Mouse (Mus musculus): Measurements from ENCODE around the gene Tex13c2. TPM values are rescaled to one million over a fixed set of nuclear protein-coding genes. Genes with fewer than 3 reads are reported as not detected.

The Tex13c2 gene
- 0.13 and 0.15 TPM in 2 replicates for polyA plus RNA-seq (2021; fragmentation: Nextera tagmentation)
- long read RNA-seq, experiment 1, partial matches to known transcripts, result 0 of 1 reads
- long read RNA-seq, experiment 1, other reads (novel, unspliced or antisense), result 1 of 1 reads
- long read RNA-seq, experiment 2, partial matches to known transcripts, result 0 of 1 reads
- long read RNA-seq, experiment 2, other reads (novel, unspliced or antisense), result 1 of 1 reads

DNA sequence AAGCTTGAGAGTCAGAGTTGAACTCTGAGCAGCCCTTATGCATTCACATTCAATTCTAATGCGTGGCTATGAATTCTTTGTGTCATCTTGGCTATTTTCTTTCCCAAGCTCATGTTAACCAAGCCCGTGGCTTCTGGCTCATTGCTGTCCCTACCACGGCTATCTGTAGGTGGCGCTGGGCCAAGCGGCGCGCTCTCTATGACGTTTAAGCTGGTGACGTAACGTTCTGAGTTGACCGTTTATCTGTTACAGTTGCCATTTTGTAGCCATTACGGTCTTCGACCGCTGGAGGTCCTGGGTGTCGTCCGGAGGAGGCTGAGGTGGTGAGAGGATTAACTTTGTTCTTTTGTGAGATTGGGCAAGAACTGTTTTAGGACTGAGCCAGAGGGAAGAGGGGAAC is at the start of gene Tex13c2:
TSS of gene Tex13c2 (plus strand) at position 246 of the 400 bp plus-strand sequence.

DNA sequence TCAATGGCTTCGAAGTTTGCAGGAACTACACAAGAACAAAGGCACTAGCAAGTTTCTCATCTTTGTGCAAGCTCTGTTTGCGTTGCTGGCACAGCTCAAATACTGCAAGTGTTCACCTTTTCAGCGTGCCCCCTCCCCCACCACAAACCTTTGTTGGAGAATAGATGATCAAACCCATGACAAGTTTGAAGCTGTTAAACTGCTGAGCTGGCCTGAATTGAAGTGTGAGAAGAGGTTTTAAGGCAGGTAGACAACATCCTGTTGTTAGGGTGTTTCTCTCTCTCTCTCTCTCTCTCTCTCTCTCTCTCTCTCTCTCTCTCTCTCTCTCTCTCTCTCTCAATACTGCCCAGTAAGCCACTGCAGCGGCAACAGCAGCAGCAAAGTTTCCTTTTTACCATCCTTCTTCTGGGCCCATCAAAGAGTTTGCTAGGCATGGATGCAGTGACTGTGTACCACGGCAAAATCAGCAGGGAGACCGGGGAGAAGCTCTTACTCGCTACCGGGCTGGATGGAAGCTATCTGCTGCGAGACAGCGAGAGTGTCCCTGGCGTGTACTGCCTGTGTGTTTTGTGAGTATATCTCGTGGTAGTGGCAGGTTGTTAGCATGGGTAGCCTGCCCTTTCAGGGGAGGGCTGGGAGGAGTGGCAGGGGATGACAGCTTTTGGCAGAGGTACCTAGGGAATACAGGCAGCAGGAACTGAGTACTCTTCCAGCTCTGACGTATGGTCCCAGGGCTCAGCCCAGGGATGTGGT is 13.0 kb downstream of the Tex13c2 start, which contains the start of gene Sh2d1a:
TSS of gene Sh2d1a (plus strand) at position 163 of the 753 bp plus-strand sequence.

Other genes with a start within 250 kb of the Tex13c2 start
- gene Sh2d1a, start 12.8 kb downstream of the Tex13c2 start, polyA plus RNA-seq (2021; fragmentation: Nextera tagmentation), result 1.9 and 2.2 TPM in 2 replicates